Mouse (Mus musculus): ENCODE data around the gene Gm6034.
A peak's percentile ranks its signal among the peaks of the same experiment; 100 is the strongest.
"Not testable (repeated sequence)": the region's sequence is repeated elsewhere in the genome, so short reads cannot be mapped to it uniquely, and the experiment has no call there.

DNA sequence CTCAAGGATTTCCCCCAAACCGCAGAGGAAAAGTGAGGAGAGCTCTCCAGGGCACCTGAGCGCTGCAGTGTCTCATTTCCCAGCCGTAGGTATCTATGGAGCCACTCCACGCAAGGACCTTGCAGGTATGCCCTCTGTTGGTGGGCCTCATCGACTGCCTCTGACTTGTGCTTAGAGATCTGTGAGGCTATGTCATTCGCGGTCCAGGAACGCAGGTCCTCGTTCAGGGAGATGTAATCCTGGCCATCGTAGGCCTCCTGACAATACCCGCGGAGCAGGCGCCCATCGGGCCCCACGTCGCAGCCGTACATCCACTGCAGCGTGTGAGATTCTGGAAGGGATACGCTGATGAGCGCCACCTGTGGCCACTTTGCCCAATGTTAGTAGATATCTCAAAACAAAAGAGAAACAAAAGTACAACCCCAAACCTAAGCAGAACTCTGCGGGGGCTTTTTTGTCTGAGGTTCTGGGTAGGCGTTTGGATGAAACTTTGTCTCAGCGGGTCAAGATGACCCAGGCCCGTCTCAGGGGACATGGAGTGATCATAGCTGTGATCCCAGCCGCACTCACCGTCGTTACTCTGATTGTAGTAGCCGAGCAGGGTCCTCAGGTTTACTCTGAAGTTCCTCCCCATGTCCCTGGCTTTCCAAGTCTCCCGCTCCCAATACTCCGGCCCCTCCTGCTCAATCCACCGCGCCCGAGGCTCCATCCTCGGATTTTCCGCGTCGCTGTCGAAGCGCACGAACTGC is 11.0 kb upstream of the Gm6034 start:
- TF ChIP-seq CTCF (IDR thresholded peaks at IDR 0.05; ENCODE audit: borderline replicate concordance, extremely low read depth, insufficient read depth, insufficient read length) = peak; percentile 12; the same call in 1 of the 2 replicates
- TF ChIP-seq POLR2A (IDR thresholded peaks at IDR 0.05; ENCODE audit: borderline replicate concordance, extremely low read depth, insufficient read depth, insufficient read length, poor library complexity, severe bottlenecking) = not testable (repeated sequence)

Measured in brain, embryonic 14.5 days (tissue).